Mouse (Mus musculus) CH12.LX (cell line): ENCODE measurements around the gene Rab1b. TPM values are rescaled to one million over a fixed set of nuclear protein-coding genes. Genes with fewer than 3 reads are reported as not detected.
A peak's percentile ranks its signal among the peaks of the same experiment; 100 is the strongest.

Source experiments
- DNase-seq: peaks from one replicate; pipeline ENCODE4 v3.0.0-alpha.2; 2013; ENCODE audit errors: extremely low read depth
- H3K27ac ChIP-seq: 2 replicates; pipeline ENCODE4 v1.5.1; 2012; ENCODE audit warnings: low read depth, mild to moderate bottlenecking, control low read depth, moderate library complexity; ENCODE audit not compliant: insufficient read depth
- H3K27me3 ChIP-seq: replicated peaks from 2 replicates; pipeline ENCODE3; 2012; ENCODE audit warnings: inconsistent platforms
- H3K36me3 ChIP-seq, 2 experiments: replicated peaks in 1 of 2; 2 replicates each; pipeline versions ENCODE3 to v1.6.1; 2012; ENCODE audit warnings: inconsistent platforms in 1 of 2, low read length in 1 of 2, mild to moderate bottlenecking in 1 of 2, mixed read lengths in 1 of 2, moderate library complexity in 1 of 2; ENCODE audit not compliant: control insufficient read depth in 1 of 2, insufficient read depth in 1 of 2
- H3K4me1 ChIP-seq, 2 experiments: 2 replicates each; pipeline ENCODE4 v1.6.1; 2012; ENCODE audit warnings: inconsistent platforms in 1 of 2, moderate library complexity in 1 of 2; ENCODE audit not compliant: insufficient read depth in 2 of 2, control insufficient read depth in 1 of 2
- H3K4me2 ChIP-seq: 2 replicates; pipeline ENCODE4 v1.6.1; 2012; ENCODE audit warnings: low read depth, mild to moderate bottlenecking, control low read depth; ENCODE audit not compliant: poor library complexity, insufficient read depth, severe bottlenecking
- H3K4me3 ChIP-seq, 3 experiments: fragments of 150-350 bp in 1 of 3; sonication (generic) in 1 of 3; replicated peaks in 1 of 3; 2 replicates each; pipeline versions ENCODE3 to v1.5.1; 2011 to 2012; ENCODE audit warnings: low read depth in 2 of 3, low read length in 2 of 3, mild to moderate bottlenecking in 2 of 3, moderate library complexity in 2 of 3, control low read depth in 1 of 3, improper control_type of control experiment in 1 of 3, inconsistent platforms in 1 of 3, mixed read lengths in 1 of 3; ENCODE audit not compliant: poor library complexity in 1 of 3
- H3K79me2 ChIP-seq: replicated peaks from 2 replicates; pipeline ENCODE4 v1.6.1; 2012; ENCODE audit warnings: mild to moderate bottlenecking, moderate library complexity; ENCODE audit not compliant: control insufficient read depth, poor library complexity, insufficient read depth, severe bottlenecking; ENCODE audit errors: extremely low read depth
- H3K9ac ChIP-seq: 2 replicates; pipeline ENCODE4 v1.6.1; 2012; ENCODE audit warnings: low read depth, mild to moderate bottlenecking, control low read depth, moderate library complexity; ENCODE audit not compliant: insufficient read depth
- H3K9me3 ChIP-seq: replicated peaks from 2 replicates; pipeline ENCODE3; 2012; ENCODE audit warnings: low read length, inconsistent platforms, mixed read lengths
- BHLHE40 ChIP-seq: IDR thresholded peaks from 2 replicates; pipeline ENCODE4 v1.6.1; 2011; ENCODE audit warnings: mild to moderate bottlenecking, low read depth, low read length, improper control_type of control experiment
- CHD1 ChIP-seq: IDR thresholded peaks from 2 replicates; pipeline ENCODE4 v1.6.1; 2012; ENCODE audit warnings: low read depth, low read length, improper control_type of control experiment, inconsistent platforms
- CHD2 ChIP-seq: IDR thresholded peaks from 2 replicates; pipeline ENCODE4 v1.6.1; 2011; ENCODE audit warnings: low read length, improper control_type of control experiment
- CTCF ChIP-seq, 2 experiments: IDR thresholded peaks in 1 of 2; conservative IDR thresholded peaks in 1 of 2; 2 replicates each; pipeline ENCODE4 v1.5.1; 2011 to 2012; ENCODE audit warnings: low read depth in 2 of 2, low read length in 2 of 2, improper control_type of control experiment in 1 of 2, inconsistent platforms in 1 of 2, mild to moderate bottlenecking in 1 of 2, moderate library complexity in 1 of 2
- E2F4 ChIP-seq: IDR thresholded peaks from 2 replicates; pipeline ENCODE4 v1.6.1; 2011; ENCODE audit warnings: low read depth, low read length, improper control_type of control experiment; ENCODE audit not compliant: insufficient replicate concordance
- ELF1 ChIP-seq: IDR thresholded peaks from 2 replicates; pipeline ENCODE4 v1.6.1; 2014; ENCODE audit warnings: low read depth, mild to moderate bottlenecking, inconsistent platforms, low read length, improper control_type of control experiment
- EP300 ChIP-seq: IDR thresholded peaks from 2 replicates; pipeline ENCODE4 v1.6.1; 2011; ENCODE audit warnings: low read length, improper control_type of control experiment
- ETS1 ChIP-seq: conservative IDR thresholded peaks from 2 replicates; pipeline ENCODE4 v1.6.1; 2012; ENCODE audit warnings: low read depth, mild to moderate bottlenecking, inconsistent platforms, low read length, improper control_type of control experiment, moderate library complexity
- GABPA ChIP-seq: IDR thresholded peaks from 2 replicates; pipeline ENCODE4 v1.6.1; 2012; ENCODE audit warnings: low read depth, low read length, improper control_type of control experiment, inconsistent platforms; ENCODE audit not compliant: insufficient replicate concordance
- HCFC1 ChIP-seq: IDR thresholded peaks from 2 replicates; pipeline ENCODE4 v1.6.1; 2012; ENCODE audit warnings: low read depth, mild to moderate bottlenecking, inconsistent platforms, low read length, improper control_type of control experiment
- IRF4 ChIP-seq: IDR thresholded peaks from 2 replicates; pipeline ENCODE4 v1.6.1; 2014; ENCODE audit warnings: low read depth, mild to moderate bottlenecking, inconsistent platforms, low read length, improper control_type of control experiment
- JUN ChIP-seq: IDR thresholded peaks from 2 replicates; pipeline ENCODE4 v1.6.1; 2011; ENCODE audit warnings: low read depth, mild to moderate bottlenecking, low read length, improper control_type of control experiment, moderate library complexity; ENCODE audit not compliant: insufficient read depth
- JUND ChIP-seq: conservative IDR thresholded peaks from 2 replicates; pipeline ENCODE4 v1.6.1; 2011; ENCODE audit warnings: low read depth, low read length, improper control_type of control experiment
- KAT2A ChIP-seq: IDR thresholded peaks from 2 replicates; pipeline ENCODE4 v1.6.1; 2012; ENCODE audit warnings: low read length, improper control_type of control experiment, inconsistent platforms; ENCODE audit not compliant: insufficient replicate concordance
- MAFK ChIP-seq: IDR thresholded peaks from 2 replicates; pipeline ENCODE4 v1.6.1; 2011; ENCODE audit warnings: low read length, improper control_type of control experiment; ENCODE audit not compliant: insufficient replicate concordance
- MAX ChIP-seq: IDR thresholded peaks from 2 replicates; pipeline ENCODE4 v1.6.1; 2011; ENCODE audit warnings: low read length, improper control_type of control experiment
- MAZ ChIP-seq: IDR thresholded peaks from 2 replicates; pipeline ENCODE4 v1.6.1; 2012; ENCODE audit warnings: low read depth, mild to moderate bottlenecking, inconsistent platforms, low read length, improper control_type of control experiment, moderate library complexity
- MEF2A ChIP-seq: IDR thresholded peaks from 2 replicates; pipeline ENCODE4 v1.6.1; 2014; ENCODE audit warnings: low read depth, mild to moderate bottlenecking, inconsistent platforms, low read length, improper control_type of control experiment, borderline replicate concordance
- MXI1 ChIP-seq: IDR thresholded peaks from 2 replicates; pipeline ENCODE4 v1.6.1; 2011; ENCODE audit warnings: mild to moderate bottlenecking, low read depth, low read length, improper control_type of control experiment
- MYC ChIP-seq: IDR thresholded peaks from 2 replicates; pipeline ENCODE4 v1.6.1; 2011; ENCODE audit warnings: low read depth, mild to moderate bottlenecking, improper control_type of control experiment, low read length
- NELFE ChIP-seq: IDR thresholded peaks from 2 replicates; pipeline ENCODE4 v1.6.1; 2011; ENCODE audit warnings: low read depth, low read length, improper control_type of control experiment
- NRF1 ChIP-seq: IDR thresholded peaks from 2 replicates; pipeline ENCODE4 v1.6.1; 2014; ENCODE audit warnings: low read depth, mild to moderate bottlenecking, inconsistent platforms, low read length, improper control_type of control experiment, moderate library complexity
- PAX5 ChIP-seq: IDR thresholded peaks from 2 replicates; pipeline ENCODE4 v1.6.1; 2012; ENCODE audit warnings: low read length, inconsistent platforms, mixed read lengths
- POLR2A ChIP-seq: IDR thresholded peaks from 2 replicates; pipeline ENCODE4 v1.6.1; 2011; ENCODE audit warnings: low read depth, mild to moderate bottlenecking, improper control_type of control experiment, low read length
- POLR2AphosphoS2 ChIP-seq: IDR thresholded peaks from 2 replicates; pipeline ENCODE4 v1.6.1; 2011; ENCODE audit warnings: low read depth, low read length, improper control_type of control experiment
- RAD21 ChIP-seq: IDR thresholded peaks from 2 replicates; pipeline ENCODE4 v1.6.1; 2011; ENCODE audit warnings: low read depth, mild to moderate bottlenecking, low read length, improper control_type of control experiment, moderate library complexity
- RCOR1 ChIP-seq: conservative IDR thresholded peaks from 2 replicates; pipeline ENCODE4 v1.6.1; 2012; ENCODE audit warnings: low read depth, mild to moderate bottlenecking, inconsistent platforms, low read length, improper control_type of control experiment
- SIN3A ChIP-seq: IDR thresholded peaks from 2 replicates; pipeline ENCODE4 v1.6.1; 2012; ENCODE audit warnings: low read length, improper control_type of control experiment, inconsistent platforms
- SMC3 ChIP-seq: IDR thresholded peaks from 2 replicates; pipeline ENCODE4 v1.6.1; 2011; ENCODE audit warnings: low read depth, low read length, improper control_type of control experiment
- TBP ChIP-seq: conservative IDR thresholded peaks from 2 replicates; pipeline ENCODE4 v1.6.1; 2011; ENCODE audit warnings: low read depth, low read length, improper control_type of control experiment
- TCF12 ChIP-seq: IDR thresholded peaks from 2 replicates; pipeline ENCODE4 v1.6.1; 2014; ENCODE audit warnings: low read depth, mild to moderate bottlenecking, inconsistent platforms, low read length, improper control_type of control experiment
- UBTF ChIP-seq: IDR thresholded peaks from 2 replicates; pipeline ENCODE4 v1.6.1; 2012; ENCODE audit warnings: low read depth, mild to moderate bottlenecking, inconsistent platforms, low read length, improper control_type of control experiment, moderate library complexity
- USF1 ChIP-seq: IDR thresholded peaks from 2 replicates; pipeline ENCODE4 v1.6.1; 2014; ENCODE audit warnings: low read depth, mild to moderate bottlenecking, inconsistent platforms, low read length, improper control_type of control experiment
- USF2 ChIP-seq: conservative IDR thresholded peaks from 2 replicates; pipeline ENCODE4 v1.6.1; 2011; ENCODE audit warnings: low read depth, low read length, improper control_type of control experiment
- ZC3H11A ChIP-seq: IDR thresholded peaks from 2 replicates; pipeline ENCODE4 v1.6.1; 2012; ENCODE audit warnings: low read depth, mild to moderate bottlenecking, inconsistent platforms, low read length, improper control_type of control experiment
- ZKSCAN1 ChIP-seq: IDR thresholded peaks from 2 replicates; pipeline ENCODE4 v1.6.1; 2012; ENCODE audit warnings: low read depth, inconsistent platforms, low read length, improper control_type of control experiment, borderline replicate concordance
- ZMIZ1 ChIP-seq: IDR thresholded peaks from 2 replicates; pipeline ENCODE4 v1.6.1; 2012; ENCODE audit warnings: low read depth, mild to moderate bottlenecking, inconsistent platforms, low read length, improper control_type of control experiment
- ZNF384 ChIP-seq: IDR thresholded peaks from 2 replicates; pipeline ENCODE4 v1.6.1; 2012; ENCODE audit warnings: low read depth, low read length, improper control_type of control experiment, inconsistent platforms
- dilution Hi-C: fragments of 300-500 bp; cut with MboI; formaldehyde crosslinking; loops from 2 replicates; pipeline ENCODE4 v1.14.3; 2020; ENCODE audit warnings: low sequenced_read_pairs; ENCODE audit not compliant: extremely low pct_unique_long_range_greater_than_20kb, extremely low pct_ligation_motif_present
- in situ Hi-C: fragments of 300-500 bp; cut with MboI; formaldehyde crosslinking; loops from 3 replicates; pipeline ENCODE4 v1.14.3; 2019; ENCODE audit warnings: low sequenced_read_pairs, low pct_ligation_motif_present, low pct_unique_long_range_greater_than_20kb, mixed read lengths
- polyA plus RNA-seq: library from polyadenylated mRNA; unstranded; fragments of >175 nt; gene quantifications from 2 replicates; pipeline ENCODE4 v1.2.1, GENCODE M21; 2012; ENCODE audit warnings: low read depth; ENCODE audit not compliant: insufficient read length
- total RNA-seq, 2 experiments: library from RNA; depleted of rRNA; stranded (reverse); fragments of 300-350 nt in 1 of 2; fragments of >200 nt in 1 of 2; gene quantifications; 2 replicates each; pipeline ENCODE4 v1.2.3; 2012 to 2014

Rab1b gene
- total and polyA plus RNA-seq, 3 experiments = 78.4 to 88.3 (median 87.1) TPM

DNA sequence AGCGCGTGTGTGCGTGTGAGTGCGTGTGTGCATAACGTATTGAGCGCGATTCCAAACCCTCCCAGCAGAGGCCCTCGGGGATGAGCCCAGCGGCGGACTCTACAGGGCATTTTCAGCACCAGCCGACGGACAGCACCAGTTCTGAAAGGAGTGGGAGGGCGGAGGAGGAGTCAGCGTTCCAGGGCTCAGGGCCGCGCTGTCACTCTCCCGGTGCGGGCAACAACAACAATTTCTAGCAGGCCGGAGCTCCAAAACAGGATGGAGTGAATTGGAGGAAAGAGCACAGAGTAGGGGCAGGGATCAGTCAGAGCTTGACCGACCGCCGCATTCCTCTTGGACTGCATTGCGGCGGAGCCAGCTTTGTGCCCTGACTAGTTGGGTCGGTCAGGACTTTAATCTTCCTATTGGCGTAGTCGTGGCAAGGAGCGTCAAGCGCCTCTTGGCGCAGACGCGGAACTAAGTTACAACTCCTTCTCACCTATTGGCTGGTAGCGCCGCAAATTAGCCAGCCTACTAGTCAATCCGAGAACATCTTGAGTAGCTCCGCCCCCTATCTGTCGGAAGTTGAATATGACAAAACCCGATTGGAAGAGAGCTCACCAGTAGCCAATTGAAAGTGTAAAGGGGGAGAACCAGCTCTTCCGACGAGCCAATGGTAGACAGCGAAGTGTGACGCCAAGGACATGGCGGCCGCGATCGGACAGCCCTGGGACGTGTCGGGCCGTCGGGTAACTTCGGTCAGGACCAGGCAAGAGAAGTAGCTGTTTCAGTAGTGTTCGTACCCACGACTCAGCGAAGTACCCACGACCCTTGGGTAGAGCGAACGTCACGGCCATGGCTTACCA, 18.8 kb downstream of the Rab1b start, which contains the start of gene Yif1a:
Gene Yif1a, plus strand, starts transcription at position 655 of the 845 bp plus-strand sequence.
- Histone ChIP-seq H3K4me2 (peak within 1 kb of the TSS; percentile 75), H3K9ac (peak within 1 kb of the TSS; percentile 42), H3K27me3 (peaks cover 27% of the 10 kb centered on the region), H3K36me3 (peaks cover 24 to 37% of the 10 kb centered on the region in 2 experiments), H3K9me3 (peaks cover 3% of the 10 kb centered on the region), H3K27ac (peak within 1 kb of the TSS; percentile 48), H3K4me1 (peaks cover 12 to 15% of the 10 kb centered on the region in 2 experiments), H3K4me3 (peak within 1 kb of the TSS; percentile 86 to 93 (median 88)), H3K79me2 (no peaks in the 10 kb centered on the region)
- peak; percentile 100 for DNase-seq
- in situ Hi-C loops (loop anchor here (5.0 kb wide), 1 partner anchor 46 kb away; the partner anchor contains the start of gene Brms1), dilution Hi-C loops (no loop called here)
- TF ChIP-seq MYC (no peak), E2F4 (no peak), ZNF384 (no peak), MAX (no peak), MAZ (0 out of 2 replicates have a peak, but pooled peaks have one; percentile 44), MXI1 (peak; percentile 98), ETS1 (no peak), POLR2AphosphoS2 (no peak), MEF2A (no peak), CTCF (conservative IDR thresholded peaks at IDR 0.05 in 1 of 2, IDR thresholded peaks at IDR 0.05 in 1 of 2; ENCODE audit: low read depth in 2 of 2, low read length in 2 of 2) (peak in 1 of 2 experiments; percentile 60; a peak in 2 of 4 replicates), EP300 (no peak), CHD1 (no peak), ZC3H11A (no peak), NRF1 (peak; percentile 86), SIN3A (peak; percentile 100), JUND (no peak), RAD21 (no peak), MAFK (no peak), SMC3 (peak; percentile 30), NELFE (peak; percentile 71), HCFC1 (peak; percentile 81), POLR2A (peak; percentile 89), ZKSCAN1 (no peak), ZMIZ1 (no peak), TCF12 (peak; percentile 73), KAT2A (0 out of 2 replicates have a peak, but pooled peaks have one; percentile 18), RCOR1 (no peak), JUN (no peak), USF2 (no peak), TBP (0 out of 2 replicates have a peak, but pooled peaks have one; percentile 27), CHD2 (peak; percentile 86), BHLHE40 (no peak), IRF4 (peak; percentile 33; the same call in 1 of the 2 replicates), ELF1 (peak; percentile 94), USF1 (no peak), GABPA (no peak; the same call in 1 of the 2 replicates), UBTF (0 out of 2 replicates have a peak, but pooled peaks have one; percentile 18), PAX5 (no peak)
